Comparison of ENCODE assay signal across 32 mouse cellular contexts in the genomic region with DNA sequence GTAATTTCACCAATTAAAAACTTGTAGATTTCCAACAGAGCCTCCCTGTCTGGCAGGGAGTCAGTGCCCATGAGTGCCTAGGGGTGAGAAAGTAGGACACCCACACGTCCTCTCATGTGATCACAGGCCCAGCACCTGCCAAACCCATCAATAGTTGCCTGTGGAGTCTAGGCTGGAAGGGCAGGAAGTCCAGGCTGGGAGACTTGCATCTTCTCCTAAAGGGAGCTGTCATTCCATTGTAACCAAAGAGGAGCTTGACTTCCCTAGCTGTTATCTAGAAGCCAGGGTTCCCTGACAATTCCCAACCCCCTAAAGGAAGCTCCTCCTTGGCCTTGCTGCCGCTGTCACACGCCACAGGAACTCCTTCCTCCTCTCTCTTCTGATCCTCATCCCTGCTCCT. TPM values are rescaled to one million over a fixed set of nuclear protein-coding genes. Genes with fewer than 3 reads are reported as not detected.
DNase-seq lines count a peak whose midpoint lies in the region; ATAC-seq and TF ChIP-seq lines count a peak whose summit lies in the region.
"Had no signal": no experiment of that assay in that cellular context is flagged by ENCODE, and none has a peak within 500 bp of the region (broad histone marks: within the 10 kb centered on the region; RNA-seq: fewer than 3 reads in every experiment).

No protein-coding gene starts in this region.

- TF ChIP-seq POLR2A in liver, adult 2 months (IDR thresholded peaks at IDR 0.05; ENCODE audit: extremely low read depth, insufficient read depth, low read length), result no peak

- H3K36me3 ChIP-seq in heart, embryonic 13.5 days, result no peaks in the 10 kb centered on the region
- H3K36me3 ChIP-seq in liver, adult 2 months (ENCODE audit: control insufficient read depth, insufficient read depth, low read length), result no peaks in the 10 kb centered on the region
- no peaks in the 10 kb centered on the region for H3K36me3 ChIP-seq in liver, postnatal 0 days (replicated peaks; ENCODE audit: insufficient read depth, low read length)
- H3K36me3 ChIP-seq in heart, embryonic 16.5 days (ENCODE audit: control insufficient read depth, insufficient read depth), result no peaks in the 10 kb centered on the region
- no peaks in the 10 kb centered on the region for H3K36me3 ChIP-seq in intestine, embryonic 16.5 days (ENCODE audit: control insufficient read depth, insufficient read depth, low read length)
- H3K36me3 ChIP-seq: forebrain, embryonic 12.5 days; limb, embryonic 12.5 days; midbrain, embryonic 12.5 days; neural tube, embryonic 12.5 days had no signal

- no peaks in the 10 kb centered on the region for H3K79me2 ChIP-seq in liver, adult 2 months (ENCODE audit: control insufficient read depth, insufficient read depth, low read length)

- 0 out of 2 replicates have a peak overlapping the region, but pooled peaks have one; percentile 43 for H3K27ac ChIP-seq in heart, embryonic 13.5 days (replicated peaks)
- H3K27ac ChIP-seq in liver, adult 2 months (replicated peaks; ENCODE audit: insufficient read depth, low read depth, low read length), result peak overlapping the region; percentile 22
- no peak overlapping the region for H3K27ac ChIP-seq in liver, postnatal 0 days (ENCODE audit: low read depth)
- H3K27ac ChIP-seq in heart, embryonic 16.5 days (ENCODE audit: low read length), result no peak overlapping the region
- H3K27ac ChIP-seq in intestine, embryonic 16.5 days (ENCODE audit: low read length), result peak overlapping the region; percentile 72
- H3K27ac ChIP-seq: forebrain, embryonic 12.5 days; hindbrain, postnatal 0 days; left cerebral cortex, adult 2 months; limb, embryonic 12.5 days; midbrain, embryonic 12.5 days; neural tube, embryonic 12.5 days had no signal

- no peaks in the 10 kb centered on the region for H3K27me3 ChIP-seq in heart, embryonic 13.5 days (replicated peaks)
- H3K27me3 ChIP-seq in liver, adult 2 months (ENCODE audit: control insufficient read depth, insufficient read depth, low read length), result no peaks in the 10 kb centered on the region
- no peaks in the 10 kb centered on the region for H3K27me3 ChIP-seq in liver, postnatal 0 days (ENCODE audit: insufficient read depth, low read length)
- no peaks in the 10 kb centered on the region for H3K27me3 ChIP-seq in heart, embryonic 16.5 days (ENCODE audit: control insufficient read depth, insufficient read depth, low read length)
- H3K27me3 ChIP-seq in intestine, embryonic 16.5 days (replicated peaks; ENCODE audit: control insufficient read depth, insufficient read depth, low read length), result no peaks in the 10 kb centered on the region
- H3K27me3 ChIP-seq: CH12.LX; forebrain, embryonic 12.5 days; limb, embryonic 12.5 days; midbrain, embryonic 12.5 days; neural tube, embryonic 12.5 days had no signal

- H3K4me2 ChIP-seq in heart, embryonic 13.5 days, result no peak overlapping the region
- H3K4me2 ChIP-seq in liver, postnatal 0 days (ENCODE audit: low read depth, low read length), result no peak overlapping the region
- no peak overlapping the region for H3K4me2 ChIP-seq in heart, embryonic 16.5 days (ENCODE audit: low read depth, low read length)
- no peak overlapping the region for H3K4me2 ChIP-seq in intestine, embryonic 16.5 days (ENCODE audit: low read depth, low read length)
- H3K4me2 ChIP-seq: forebrain, embryonic 12.5 days; limb, embryonic 12.5 days; liver, embryonic 11.5 days; midbrain, embryonic 12.5 days; neural tube, embryonic 12.5 days had no signal

- no peak overlapping the region for H3K4me3 ChIP-seq in heart, embryonic 13.5 days
- no peak overlapping the region for H3K4me3 ChIP-seq in liver, adult 2 months (ENCODE audit: insufficient read depth, low read depth, low read length)
- no peak overlapping the region for H3K4me3 ChIP-seq in liver, postnatal 0 days (ENCODE audit: low read depth, low read length)
- no peak overlapping the region for H3K4me3 ChIP-seq in heart, embryonic 16.5 days (ENCODE audit: low read length)
- H3K4me3 ChIP-seq in intestine, embryonic 16.5 days (ENCODE audit: low read length), result no peak overlapping the region
- H3K4me3 ChIP-seq: erythroblast, embryonic 14.5 days; forebrain, embryonic 12.5 days; left cerebral cortex, adult 2 months; limb, embryonic 12.5 days; midbrain, embryonic 12.5 days; myocyte; neural tube, embryonic 12.5 days had no signal

- H3K4me1 ChIP-seq in heart, embryonic 13.5 days, result peaks cover 36% of the 10 kb centered on the region
- peaks cover 44% of the 10 kb centered on the region for H3K4me1 ChIP-seq in liver, adult 2 months (ENCODE audit: control insufficient read depth, insufficient read depth, low read length)
- H3K4me1 ChIP-seq in liver, postnatal 0 days (ENCODE audit: insufficient read depth), result peaks cover 19% of the 10 kb centered on the region
- peaks cover 9% of the 10 kb centered on the region for H3K4me1 ChIP-seq in heart, embryonic 16.5 days (ENCODE audit: control insufficient read depth, insufficient read depth, low read length)
- H3K4me1 ChIP-seq in intestine, embryonic 16.5 days (ENCODE audit: control insufficient read depth, insufficient read depth, low read length), result peaks cover 16% of the 10 kb centered on the region
- H3K4me1 ChIP-seq: forebrain, embryonic 12.5 days; midbrain, embryonic 12.5 days had no signal

- no peak for DNase-seq in heart, postnatal 14 days
- peak; percentile 78 for DNase-seq in liver, adult 2 months (ENCODE audit: extremely low read depth, low read depth, low spot score)
- DNase-seq in liver, postnatal 0 days, result no peak
- DNase-seq in ovary, postnatal 10 days (ENCODE audit: low spot score), result no peak
- DNase-seq: adrenal gland, adult 2 months; adrenal gland, postnatal 36 days; B cell, adult 2 months; cerebellum, adult 18-20 months; cerebellum, postnatal 10 days; forebrain, postnatal 0 days; kidney, adult 11 months; lung, adult 2 months; right cerebral cortex, postnatal 4 days; thymus, adult 2 months; thymus, postnatal 4 days had no signal

- TF ChIP-seq CTCF in liver, adult 2 months (IDR thresholded peaks at IDR 0.05; ENCODE audit: low read depth, low read length), result no peak
- TF ChIP-seq CTCF in liver, postnatal 0 days (IDR thresholded peaks at IDR 0.05; ENCODE audit: low read depth), result no peak

- intact Hi-C loops in heart, postnatal 14 days (cut with DNase I), result no loop called here

- no peaks in the 10 kb centered on the region for H3K9me3 ChIP-seq in heart, embryonic 13.5 days
- no peaks in the 10 kb centered on the region for H3K9me3 ChIP-seq in liver, postnatal 0 days (ENCODE audit: low read length)
- no peaks in the 10 kb centered on the region for H3K9me3 ChIP-seq in heart, embryonic 16.5 days (replicated peaks; ENCODE audit: control insufficient read depth, low read length)
- H3K9me3 ChIP-seq in intestine, embryonic 16.5 days (ENCODE audit: control insufficient read depth, low read length), result no peaks in the 10 kb centered on the region
- H3K9me3 ChIP-seq: forebrain, embryonic 12.5 days; limb, embryonic 12.5 days; midbrain, embryonic 12.5 days; neural tube, embryonic 12.5 days had no signal

- 46% methylated on average over 3 of the region's 3 CpGs for WGBS in heart, embryonic 13.5 days
- 53% methylated on average over 3 of the region's 3 CpGs for WGBS in liver, adult 2 months
- 55% methylated on average over 3 of the region's 3 CpGs for WGBS in liver, postnatal 0 days (ENCODE audit: insufficient replicate concordance)
- 46% methylated on average over 3 of the region's 3 CpGs for WGBS in heart, embryonic 16.5 days
- 65% methylated on average over 3 of the region's 3 CpGs for WGBS in intestine, embryonic 16.5 days

- H3K9ac ChIP-seq in heart, embryonic 13.5 days, result no peak overlapping the region
- H3K9ac ChIP-seq in liver, adult 2 months (ENCODE audit: low read depth, low read length), result no peak overlapping the region
- no peak overlapping the region for H3K9ac ChIP-seq in liver, postnatal 0 days (replicated peaks)
- no peak overlapping the region for H3K9ac ChIP-seq in heart, embryonic 16.5 days (ENCODE audit: low read length)
- H3K9ac ChIP-seq in intestine, embryonic 16.5 days (ENCODE audit: low read depth, low read length), result no peak overlapping the region
- H3K9ac ChIP-seq: forebrain, embryonic 12.5 days; forebrain, postnatal 0 days; limb, embryonic 12.5 days; midbrain, embryonic 12.5 days; neural tube, embryonic 12.5 days had no signal

- TF ChIP-seq EP300 in liver, postnatal 0 days (IDR thresholded peaks at IDR 0.05; ENCODE audit: low read depth), result no peak

- ATAC-seq in heart, embryonic 13.5 days (ENCODE audit: extremely low read depth, insufficient number of reproducible peaks, low FRiP score, low TSS enrichment), result no peak; the same call in 1 of the 2 replicates
- no peak for ATAC-seq in liver, postnatal 0 days
- peak; percentile 49; the same call in 1 of the 2 replicates for ATAC-seq in heart, embryonic 16.5 days (replicated peaks; ENCODE audit: extremely low read depth, insufficient read depth, low FRiP score)
- ATAC-seq in intestine, embryonic 16.5 days, result no peak
- ATAC-seq: activated CD4-positive, CD25-positive, alpha-beta regulatory T cell, adult 4 months; forebrain, postnatal 0 days; hindbrain, postnatal 0 days had no signal

RNA-seq across cellular contexts. Expression of a gene that starts 14.0 kb away (rescaled TPM):
- polyA plus RNA-seq in heart, embryonic 13.5 days (2015; fragmentation: Nextera tagmentation; extraction: Ambion mirVana), result 0.08 TPM in 1 of 2 replicates, not detected in the other
- total RNA-seq in heart, postnatal 14 days (2021), result not detected
- total RNA-seq in liver, adult 2 months (2014; rRNA removed), result 1.2 and 1.6 TPM in 2 replicates
- 3.4 and 3.9 TPM in 2 replicates for polyA plus RNA-seq in liver, adult 2 months (2012; rRNA removed)
- polyA plus RNA-seq in liver, postnatal 0 days (2015; fragmentation: Nextera tagmentation; extraction: Ambion mirVana), result 1.8 and 3.9 TPM in 2 replicates
- 0.12 and 0.20 TPM in 2 replicates for polyA plus RNA-seq in heart, embryonic 16.5 days (2015; fragmentation: Nextera tagmentation; extraction: Ambion mirVana)
- 5.2 and 7.6 TPM in 2 replicates for polyA plus RNA-seq in intestine, embryonic 16.5 days (2015; fragmentation: Nextera tagmentation; extraction: Ambion mirVana)
- total RNA-seq: adrenal gland, postnatal 36 days; CH12.LX; common myeloid progenitor, adult 5-6 weeks; megakaryocyte progenitor cell, adult 5-6 weeks had no signal
- polyA plus RNA-seq: activated CD4-positive, CD25-positive, alpha-beta regulatory T cell, adult 4 months; adrenal gland, adult 2 months; midbrain, postnatal 0 days; myocyte; neural tube, embryonic 12.5 days had no signal

Comparison
In these comparisons a context has a peak if more than half of its experiments do, and no peak if none do; other contexts are left out.
1. H3K27ac ChIP-seq: peak in heart, embryonic 13.5 days (single experiment), liver, adult 2 months (single experiment) and intestine, embryonic 16.5 days (single experiment); none in liver, postnatal 0 days (single experiment) and heart, embryonic 16.5 days (single experiment).